Mouse (Mus musculus): ENCODE measurements around the gene Nipa2. TPM values are rescaled to one million over a fixed set of nuclear protein-coding genes. Genes with fewer than 3 reads are reported as not detected.

Gene Nipa2
- polyA plus RNA-seq (2012; ENCODE audit: low replicate concordance), result 9.0 and 9.1 TPM in 2 replicates

GRCm38 (mm10) chr7:55962004-55962908 lies at the start of gene Nipa2:
Nipa2 (minus strand) TSS chr7:55962476.

Other genes with a start within 250 kb of the Nipa2 start
- gene Siglech, start 194.3 kb downstream of the Nipa2 start, polyA plus RNA-seq (2012; ENCODE audit: low replicate concordance), result 2.8 and 3.5 TPM in 2 replicates
- gene Tubgcp5, start 168.3 kb downstream of the Nipa2 start, polyA plus RNA-seq (2012; ENCODE audit: low replicate concordance), result 1.3 and 1.4 TPM in 2 replicates
- 13.5 and 23.2 TPM in 2 replicates for gene Cyfip1, start 120.7 kb downstream of the Nipa2 start, polyA plus RNA-seq (2012; ENCODE audit: low replicate concordance)
- 4.1 and 6.7 TPM in 2 replicates for gene Nipa1, start 57.5 kb upstream of the Nipa2 start, polyA plus RNA-seq (2012; ENCODE audit: low replicate concordance)
- 3.5 and 6.1 TPM in 2 replicates for gene Herc2, start 87.7 kb upstream of the Nipa2 start, polyA plus RNA-seq (2012; ENCODE audit: low replicate concordance)

Data from leukemia stem cell, adult 10-12 weeks (primary cell).